Mouse (Mus musculus): ENCODE measurements around the gene Gm11232. TPM values are rescaled to one million over a fixed set of nuclear protein-coding genes. Genes with fewer than 3 reads are reported as not detected.

Gene Gm11232
- not detected in 2 replicates for polyA plus RNA-seq (2021; fragmentation: Nextera tagmentation)
- long read RNA-seq, experiment 1 = 0 reads
- long read RNA-seq, experiment 2 = 0 reads

GRCm38 (mm10) chr4:71757865-71758264 lies at the start of gene Gm11232:
Gene Gm11232, minus strand, starts transcription at chr4:71757965.

Measured in left cerebral cortex, adult 6 months (tissue).